Mouse (Mus musculus): ENCODE measurements around the gene Nsun2.
A peak's percentile ranks its signal among the peaks of the same experiment; 100 is the strongest.

Gene Nsun2

GRCm38 (mm10) chr13:69638108-69638626 is 104.6 kb downstream of the Nsun2 start:
- DNase-seq: no peak

- no peak for DNase-seq
Observed at GRCm38 (mm10) chr13:69639251-69639650, 105.7 kb downstream of the Nsun2 start.

GRCm38 (mm10) chr13:69640126-69640525 is 106.6 kb downstream of the Nsun2 start:
- DNase-seq: no peak

- no peak for DNase-seq
Observed at GRCm38 (mm10) chr13:69640541-69640940, 107.0 kb downstream of the Nsun2 start.

- DNase-seq: no peak
Observed at GRCm38 (mm10) chr13:69641017-69641416, 107.5 kb downstream of the Nsun2 start.

GRCm38 (mm10) chr13:69642656-69643216 is 109.2 kb downstream of the Nsun2 start:
- no peak for DNase-seq

- DNase-seq: no peak
Observed at GRCm38 (mm10) chr13:69643937-69644336, 110.4 kb downstream of the Nsun2 start.

GRCm38 (mm10) chr13:69644427-69645166 is 111.1 kb downstream of the Nsun2 start:
- DNase-seq: no peak

GRCm38 (mm10) chr13:69645694-69646423 is 112.3 kb downstream of the Nsun2 start:
- peak; percentile 11 for DNase-seq

- DNase-seq: no peak
Observed at GRCm38 (mm10) chr13:69646481-69646880, 112.9 kb downstream of the Nsun2 start.

- DNase-seq: no peak
Observed at GRCm38 (mm10) chr13:69654508-69654907, 121.0 kb downstream of the Nsun2 start.

GRCm38 (mm10) chr13:69672121-69672520 is 138.6 kb downstream of the Nsun2 start:
- DNase-seq: no peak

GRCm38 (mm10) chr13:69672565-69672964 is 139.0 kb downstream of the Nsun2 start:
- no peak for DNase-seq

GRCm38 (mm10) chr13:69673197-69673920 is 139.8 kb downstream of the Nsun2 start:
- DNase-seq: no peak

- DNase-seq: no peak
Observed at GRCm38 (mm10) chr13:69673921-69674618, 140.5 kb downstream of the Nsun2 start.

All from cerebellum, adult 9-10 months (tissue).